Mouse (Mus musculus) liver, embryonic 14.5 days (tissue): ENCODE results near the gene Ctsg. TPM values are rescaled to one million over a fixed set of nuclear protein-coding genes. Genes with fewer than 3 reads are reported as not detected.

Experiments
- ATAC-seq: fragments of 200-750 bp; cut with Nextera tagmentation; 2 replicates; pipeline ENCODE4 v1.8.0; 2017; ENCODE audit warnings: moderate number of reproducible peaks, mild to moderate bottlenecking, moderate library complexity; ENCODE audit not compliant: insufficient read depth
- DNase-seq, 3 experiments: peaks; one replicate each; pipeline ENCODE4 v3.0.0-alpha.2; 2012 to 2013; ENCODE audit warnings: low read depth in 3 of 3, low spot score in 3 of 3
- H3K27ac ChIP-seq: fragments of 300-500 bp; sonication (generic); 2 replicates; pipeline ENCODE4 v1.5.1; 2014; ENCODE audit warnings: moderate library complexity, mild to moderate bottlenecking, control low read depth, inconsistent platforms
- H3K27me3 ChIP-seq: fragments of 300-500 bp; sonication (generic); 2 replicates; pipeline ENCODE4 v1.6.1; 2014; ENCODE audit warnings: mild to moderate bottlenecking, low read length, moderate library complexity; ENCODE audit not compliant: control insufficient read depth, insufficient read depth
- H3K36me3 ChIP-seq: fragments of 300-500 bp; sonication (generic); replicated peaks from 2 replicates; pipeline ENCODE4 v1.6.1; 2014; ENCODE audit warnings: low read depth; ENCODE audit not compliant: control insufficient read depth, insufficient read depth
- H3K4me1 ChIP-seq, 2 experiments: fragments of 200-500 bp in 1 of 2; fragments of 300-500 bp in 1 of 2; sonication (generic) in 1 of 2; replicated peaks; 2 replicates each; pipeline ENCODE4 v1.6.1; 2012 to 2014; ENCODE audit warnings: antibody characterized with exemption in 1 of 2, inconsistent platforms in 1 of 2, low read length in 1 of 2; ENCODE audit not compliant: control insufficient read depth in 2 of 2, insufficient read depth in 2 of 2
- H3K4me2 ChIP-seq: fragments of 300-500 bp; sonication (generic); 2 replicates; pipeline ENCODE4 v1.6.1; 2014; ENCODE audit warnings: low read depth, mild to moderate bottlenecking, control low read depth, moderate library complexity
- H3K4me3 ChIP-seq, 2 experiments: fragments of 200-500 bp in 1 of 2; fragments of 300-500 bp in 1 of 2; sonication (generic) in 1 of 2; 2 replicates each; pipeline ENCODE4 v1.5.1; 2012 to 2014; ENCODE audit warnings: low read depth in 2 of 2, low read length in 2 of 2, mild to moderate bottlenecking in 2 of 2, control low read depth in 1 of 2, inconsistent platforms in 1 of 2, moderate library complexity in 1 of 2; ENCODE audit not compliant: insufficient read depth in 1 of 2
- H3K9ac ChIP-seq: fragments of 300-500 bp; sonication (generic); replicated peaks from 2 replicates; pipeline ENCODE4 v1.6.1; 2014; ENCODE audit warnings: mild to moderate bottlenecking, control low read depth, moderate library complexity
- H3K9me3 ChIP-seq: fragments of 300-500 bp; sonication (generic); 2 replicates; pipeline ENCODE4 v1.6.1; 2016; ENCODE audit warnings: low read length, mixed read lengths; ENCODE audit not compliant: control insufficient read depth
- CTCF ChIP-seq: IDR thresholded peaks from 2 replicates; pipeline ENCODE4 v1.5.1; 2016; ENCODE audit warnings: antibody characterized with exemption, low read depth, control low read depth
- EP300 ChIP-seq: IDR thresholded peaks from 2 replicates; pipeline ENCODE4 v1.6.1; 2016; ENCODE audit warnings: antibody characterized with exemption, low read depth
- WGBS: fragments of 180-500 bp; shearing (Covaris S2); extraction: QIAGEN DNeasy Blood & Tissue Kit; methylation state at CpG from one replicate; pipeline ENCODE4 v1.1.7; 2014; ENCODE audit not compliant: insufficient replicate concordance; 5-methylcytosine and 5-hydroxymethylcytosine counted together
- microRNA-seq: library from miRNA; unstranded; fragments of <30 nt; microRNA quantifications from one replicate; pipeline ENCODE4, GENCODE M21; 2016
- polyA plus RNA-seq, 2 experiments: library from polyadenylated mRNA; depleted of rRNA in 1 of 2; stranded (reverse) in 1 of 2; unstranded in 1 of 2; fragments of >200 nt; fragmentation: Nextera tagmentation in 1 of 2; extraction: Ambion mirVana in 1 of 2; gene quantifications; 2 replicates each; pipeline versions ENCODE4 v1.2.1 to v1.2.3; 2012 to 2014

Gene Ctsg
- polyA plus RNA-seq, 2 experiments = 32.6 to 48.4 TPM

GRCm38 (mm10) chr14:56057722-56058121 lies 44.7 kb downstream of the Ctsg start:
- H3K9me3 ChIP-seq = no peaks in the 10 kb centered on the region
- peaks cover 0 to 3% of the 10 kb centered on the region in 2 experiments; a peak in 1 of 4 replicates for H3K4me1 ChIP-seq
- H3K27ac ChIP-seq = no peak overlapping the region
- TF ChIP-seq EP300 = no peak
- no peak for TF ChIP-seq CTCF
- no peak overlapping the region for H3K4me3 ChIP-seq
- H3K27me3 ChIP-seq = no peaks in the 10 kb centered on the region
- ATAC-seq = no peak
- no peak for DNase-seq
- no peak overlapping the region for H3K4me2 ChIP-seq
- H3K9ac ChIP-seq = no peak overlapping the region
- WGBS = 35% methylated on average over 4 of the region's 4 CpGs
- H3K36me3 ChIP-seq = no peaks in the 10 kb centered on the region

GRCm38 (mm10) chr14:56055408-56055807 lies 47.0 kb downstream of the Ctsg start:
- Histone ChIP-seq H3K9me3 (no peaks in the 10 kb centered on the region), H3K27ac (no peak overlapping the region), H3K27me3 (no peaks in the 10 kb centered on the region), H3K4me2 (no peak overlapping the region), H3K36me3 (no peaks in the 10 kb centered on the region), H3K9ac (no peak overlapping the region), H3K4me1 (peaks cover 0 to 3% of the 10 kb centered on the region in 2 experiments; a peak in 1 of 4 replicates), H3K4me3 (no peak overlapping the region)
- 50% methylated on average over 3 of the region's 3 CpGs for WGBS
- TF ChIP-seq CTCF (no peak), EP300 (no peak)
- no peak for ATAC-seq
- no peak for DNase-seq

Small RNAs within 50 kb of the gene (microRNA-seq; reads per million reads assigned to microRNA genes)
- gene Mir6949 = not detected

Other genes with a start within 250 kb of the Ctsg start
- gene Nynrin, start 248.6 kb downstream of the Ctsg start, polyA plus RNA-seq (2012; rRNA removed) = 1.7 and 1.9 TPM in 2 replicates
- 1.2 and 1.4 TPM in 2 replicates for gene Nynrin, start 248.6 kb downstream of the Ctsg start, polyA plus RNA-seq (2014; fragmentation: Nextera tagmentation; extraction: Ambion mirVana)
- gene Cbln3, start 218.2 kb downstream of the Ctsg start, polyA plus RNA-seq (2012; rRNA removed) = 0.15 and 0.16 TPM in 2 replicates
- 0.06 and 0.15 TPM in 2 replicates for gene Cbln3, start 218.2 kb downstream of the Ctsg start, polyA plus RNA-seq (2014; fragmentation: Nextera tagmentation; extraction: Ambion mirVana)
- gene Khnyn, start 217.6 kb downstream of the Ctsg start, polyA plus RNA-seq (2012; rRNA removed) = 5.8 and 7.5 TPM in 2 replicates
- 2.4 and 2.8 TPM in 2 replicates for gene Khnyn, start 217.6 kb downstream of the Ctsg start, polyA plus RNA-seq (2014; fragmentation: Nextera tagmentation; extraction: Ambion mirVana)
- 6.1 and 6.7 TPM in 2 replicates for gene Sdr39u1, start 202.3 kb downstream of the Ctsg start, polyA plus RNA-seq (2012; rRNA removed)
- gene Sdr39u1, start 202.3 kb downstream of the Ctsg start, polyA plus RNA-seq (2014; fragmentation: Nextera tagmentation; extraction: Ambion mirVana) = 11.8 and 12.0 TPM in 2 replicates
- 0.12 and 0.13 TPM in 2 replicates for gene Cma1, start 157.9 kb downstream of the Ctsg start, polyA plus RNA-seq (2012; rRNA removed)
- 0.15 and 0.25 TPM in 2 replicates for gene Cma1, start 157.9 kb downstream of the Ctsg start, polyA plus RNA-seq (2014; fragmentation: Nextera tagmentation; extraction: Ambion mirVana)
- gene Cma2, start 151.6 kb downstream of the Ctsg start, polyA plus RNA-seq (2012; rRNA removed) = not detected in 2 replicates
- not detected in 2 replicates for gene Cma2, start 151.6 kb downstream of the Ctsg start, polyA plus RNA-seq (2014; fragmentation: Nextera tagmentation; extraction: Ambion mirVana)
- not detected in 2 replicates for gene Mcpt1, start 84.6 kb downstream of the Ctsg start, polyA plus RNA-seq (2012; rRNA removed)
- not detected in 2 replicates for gene Mcpt1, start 84.6 kb downstream of the Ctsg start, polyA plus RNA-seq (2014; fragmentation: Nextera tagmentation; extraction: Ambion mirVana)
- gene Mcpt9, start 72.1 kb downstream of the Ctsg start, polyA plus RNA-seq (2012; rRNA removed) = not detected in 2 replicates
- gene Mcpt9, start 72.1 kb downstream of the Ctsg start, polyA plus RNA-seq (2014; fragmentation: Nextera tagmentation; extraction: Ambion mirVana) = not detected in 2 replicates
- 0.06 and 0.11 TPM in 2 replicates for gene Mcpt2, start 60.5 kb downstream of the Ctsg start, polyA plus RNA-seq (2012; rRNA removed)
- 0.13 and 0.22 TPM in 2 replicates for gene Mcpt2, start 60.5 kb downstream of the Ctsg start, polyA plus RNA-seq (2014; fragmentation: Nextera tagmentation; extraction: Ambion mirVana)
- gene Mcpt4, start 40.3 kb downstream of the Ctsg start, polyA plus RNA-seq (2012; rRNA removed) = 0.04 TPM in 1 of 2 replicates, not detected in the other
- gene Mcpt4, start 40.3 kb downstream of the Ctsg start, polyA plus RNA-seq (2014; fragmentation: Nextera tagmentation; extraction: Ambion mirVana) = not detected in 2 replicates
- 0.79 and 4.6 TPM in 2 replicates for gene Mcpt8, start 17.3 kb downstream of the Ctsg start, polyA plus RNA-seq (2012; rRNA removed)
- 4.3 and 15.8 TPM in 2 replicates for gene Mcpt8, start 17.3 kb downstream of the Ctsg start, polyA plus RNA-seq (2014; fragmentation: Nextera tagmentation; extraction: Ambion mirVana)
- gene Gzme, start 18.1 kb upstream of the Ctsg start, polyA plus RNA-seq (2012; rRNA removed) = 0.10 TPM in 1 of 2 replicates, not detected in the other
- not detected in 2 replicates for gene Gzme, start 18.1 kb upstream of the Ctsg start, polyA plus RNA-seq (2014; fragmentation: Nextera tagmentation; extraction: Ambion mirVana)
- 0.04 TPM in 1 of 2 replicates, not detected in the other for gene Gzmd, start 30.0 kb upstream of the Ctsg start, polyA plus RNA-seq (2012; rRNA removed)
- not detected in 2 replicates for gene Gzmd, start 30.0 kb upstream of the Ctsg start, polyA plus RNA-seq (2014; fragmentation: Nextera tagmentation; extraction: Ambion mirVana)
- not detected in 2 replicates for gene Gzmg, start 57.0 kb upstream of the Ctsg start, polyA plus RNA-seq (2012; rRNA removed)
- not detected in 2 replicates for gene Gzmg, start 57.0 kb upstream of the Ctsg start, polyA plus RNA-seq (2014; fragmentation: Nextera tagmentation; extraction: Ambion mirVana)
- not detected in 2 replicates for gene Gzmn, start 72.0 kb upstream of the Ctsg start, polyA plus RNA-seq (2012; rRNA removed)
- not detected in 2 replicates for gene Gzmn, start 72.0 kb upstream of the Ctsg start, polyA plus RNA-seq (2014; fragmentation: Nextera tagmentation; extraction: Ambion mirVana)
- 0.05 TPM in 1 of 2 replicates, not detected in the other for gene Gzmf, start 108.8 kb upstream of the Ctsg start, polyA plus RNA-seq (2012; rRNA removed)
- not detected in 2 replicates for gene Gzmf, start 108.8 kb upstream of the Ctsg start, polyA plus RNA-seq (2014; fragmentation: Nextera tagmentation; extraction: Ambion mirVana)
- gene Gzmc, start 132.1 kb upstream of the Ctsg start, polyA plus RNA-seq (2012; rRNA removed) = not detected in 2 replicates
- not detected in 2 replicates for gene Gzmc, start 132.1 kb upstream of the Ctsg start, polyA plus RNA-seq (2014; fragmentation: Nextera tagmentation; extraction: Ambion mirVana)
- gene Gzmb, start 159.7 kb upstream of the Ctsg start, polyA plus RNA-seq (2012; rRNA removed) = 0.06 and 0.17 TPM in 2 replicates
- 0.18 TPM in 1 of 2 replicates, not detected in the other for gene Gzmb, start 159.7 kb upstream of the Ctsg start, polyA plus RNA-seq (2014; fragmentation: Nextera tagmentation; extraction: Ambion mirVana)